In the genomic region with DNA sequence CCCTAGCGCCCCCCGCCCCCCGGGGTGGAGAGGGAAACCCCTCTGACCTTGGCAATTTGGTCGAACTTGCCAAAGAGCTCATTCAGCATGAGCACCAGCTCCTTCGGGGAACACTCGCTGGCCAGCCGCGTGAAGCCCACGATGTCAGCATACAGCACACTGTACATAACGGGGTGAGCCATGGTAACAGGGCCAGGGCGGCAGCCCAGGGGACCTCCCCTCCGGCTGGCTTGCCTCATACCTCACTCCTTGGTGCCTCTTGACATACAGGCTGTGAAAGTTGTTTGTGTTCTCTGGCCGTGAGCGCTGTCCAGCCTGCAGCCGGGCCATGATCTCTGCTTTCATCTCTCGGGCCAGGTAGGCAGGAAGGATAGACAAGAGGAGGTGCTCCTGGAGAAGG, we compare ENCODE assay signal across 19 mouse cellular contexts. TPM values are rescaled to one million over a fixed set of nuclear protein-coding genes. Genes with fewer than 3 reads are reported as not detected.
DNase-seq lines count a peak whose midpoint lies in the region; ATAC-seq lines count a peak whose summit lies in the region.
"Had no signal": no experiment of that assay in that cellular context is flagged by ENCODE, and none has a peak within 500 bp of the region (broad histone marks: within the 10 kb centered on the region; RNA-seq: fewer than 3 reads in every experiment).

No protein-coding gene starts in this region.

- no peaks in the 10 kb centered on the region for H3K9me3 ChIP-seq in embryonic facial prominence, embryonic 11.5 days (replicated peaks; ENCODE audit: control insufficient read depth, low read length)
- H3K9me3 ChIP-seq in embryonic facial prominence, embryonic 10.5 days = no peaks in the 10 kb centered on the region
- no peaks in the 10 kb centered on the region for H3K9me3 ChIP-seq in neural tube, embryonic 12.5 days
- no peaks in the 10 kb centered on the region for H3K9me3 ChIP-seq in neural tube, embryonic 15.5 days (replicated peaks)
- H3K9me3 ChIP-seq: embryonic facial prominence, embryonic 15.5 days; forebrain, embryonic 10.5 days; hindbrain, embryonic 15.5 days; liver, embryonic 15.5 days; midbrain, embryonic 12.5 days had no signal

- 66% methylated on average over 16 of the region's 16 CpGs for WGBS in embryonic facial prominence, embryonic 11.5 days
- WGBS in embryonic facial prominence, embryonic 10.5 days = 63% methylated on average over 16 of the region's 16 CpGs
- WGBS in neural tube, embryonic 12.5 days = 66% methylated on average over 16 of the region's 16 CpGs
- WGBS in neural tube, embryonic 15.5 days = 73% methylated on average over 16 of the region's 16 CpGs

- peaks cover 3% of the 10 kb centered on the region; the same call in 1 of the 2 replicates for H3K4me1 ChIP-seq in embryonic facial prominence, embryonic 11.5 days (ENCODE audit: control insufficient read depth, insufficient read depth, low read length)
- H3K4me1 ChIP-seq in embryonic facial prominence, embryonic 10.5 days = peaks cover 54% of the 10 kb centered on the region
- H3K4me1 ChIP-seq in neural tube, embryonic 12.5 days = 0 out of 2 replicates have a peak, but pooled peaks cover 3% of the 10 kb centered on the region
- peaks cover 19% of the 10 kb centered on the region for H3K4me1 ChIP-seq in neural tube, embryonic 15.5 days

- H3K36me3 ChIP-seq in embryonic facial prominence, embryonic 11.5 days (replicated peaks; ENCODE audit: control insufficient read depth, insufficient read depth, low read depth, low read length) = no peaks in the 10 kb centered on the region
- peaks cover 17% of the 10 kb centered on the region for H3K36me3 ChIP-seq in embryonic facial prominence, embryonic 10.5 days (replicated peaks)
- H3K36me3 ChIP-seq in neural tube, embryonic 12.5 days = no peaks in the 10 kb centered on the region
- H3K36me3 ChIP-seq in neural tube, embryonic 15.5 days = no peaks in the 10 kb centered on the region
- H3K36me3 ChIP-seq: forebrain, embryonic 10.5 days; hindbrain, embryonic 15.5 days; liver, embryonic 15.5 days; midbrain, embryonic 12.5 days had no signal

- DNase-seq in embryonic facial prominence, embryonic 11.5 days (ENCODE audit: low spot score) = no peak
- no peak for DNase-seq in embryonic facial prominence, embryonic 10.5 days (ENCODE audit: low spot score)
- DNase-seq in kidney, postnatal 10 days = peak; percentile 16
- no peak for DNase-seq in kidney, adult 18-20 months
- DNase-seq in B cell, adult 2 months = peak; percentile 0
- DNase-seq: cerebellum, adult 9-10 months; heart, postnatal 10 days had no signal

- H3K9ac ChIP-seq in embryonic facial prominence, embryonic 11.5 days (replicated peaks; ENCODE audit: low read length) = 0 out of 2 replicates have a peak overlapping the region, but pooled peaks have one; percentile 18
- H3K9ac ChIP-seq in neural tube, embryonic 12.5 days = 0 out of 2 replicates have a peak overlapping the region, but pooled peaks have one; percentile 17
- H3K9ac ChIP-seq in neural tube, embryonic 15.5 days (replicated peaks) = no peak overlapping the region
- H3K9ac ChIP-seq: embryonic facial prominence, embryonic 15.5 days; hindbrain, embryonic 15.5 days; liver, embryonic 15.5 days; midbrain, embryonic 12.5 days had no signal

- ATAC-seq in embryonic facial prominence, embryonic 11.5 days (replicated peaks; ENCODE audit: insufficient number of reproducible peaks, low FRiP score, low TSS enrichment, low read depth) = no peak
- ATAC-seq in neural tube, embryonic 12.5 days (ENCODE audit: low FRiP score, low read depth) = no peak
- no peak for ATAC-seq in neural tube, embryonic 15.5 days (ENCODE audit: low FRiP score)
- ATAC-seq in inflammation-experienced regulatory T-cells, adult 6 months = no peak
- ATAC-seq: intestine, postnatal 0 days had no signal

- H3K4me2 ChIP-seq in embryonic facial prominence, embryonic 11.5 days (ENCODE audit: low read depth, low read length) = no peak overlapping the region
- H3K4me2 ChIP-seq in neural tube, embryonic 12.5 days (replicated peaks) = no peak overlapping the region
- no peak overlapping the region for H3K4me2 ChIP-seq in neural tube, embryonic 15.5 days
- H3K4me2 ChIP-seq: embryonic facial prominence, embryonic 15.5 days; hindbrain, embryonic 15.5 days; liver, embryonic 15.5 days; midbrain, embryonic 12.5 days had no signal

- no peak overlapping the region for H3K27ac ChIP-seq in embryonic facial prominence, embryonic 11.5 days (replicated peaks; ENCODE audit: low read depth, low read length)
- no peak overlapping the region for H3K27ac ChIP-seq in embryonic facial prominence, embryonic 10.5 days (replicated peaks)
- H3K27ac ChIP-seq in neural tube, embryonic 12.5 days = no peak overlapping the region
- no peak overlapping the region for H3K27ac ChIP-seq in neural tube, embryonic 15.5 days (replicated peaks)
- H3K27ac ChIP-seq: embryonic facial prominence, embryonic 15.5 days; forebrain, embryonic 10.5 days; hindbrain, embryonic 15.5 days; kidney, postnatal 0 days; liver, embryonic 15.5 days; macrophage; midbrain, embryonic 12.5 days had no signal

- no peak overlapping the region for H3K4me3 ChIP-seq in embryonic facial prominence, embryonic 11.5 days (ENCODE audit: low read depth, low read length)
- H3K4me3 ChIP-seq in embryonic facial prominence, embryonic 10.5 days = no peak overlapping the region
- no peak overlapping the region for H3K4me3 ChIP-seq in neural tube, embryonic 12.5 days
- no peak overlapping the region for H3K4me3 ChIP-seq in neural tube, embryonic 15.5 days (replicated peaks)
- H3K4me3 ChIP-seq: embryonic facial prominence, embryonic 15.5 days; forebrain, embryonic 10.5 days; hindbrain, embryonic 15.5 days; liver, embryonic 15.5 days; midbrain, embryonic 12.5 days had no signal

- H3K27me3 ChIP-seq in embryonic facial prominence, embryonic 11.5 days (ENCODE audit: control insufficient read depth, insufficient read depth, low read length) = no peaks in the 10 kb centered on the region; the same call in 1 of the 2 replicates
- peaks cover 57% of the 10 kb centered on the region for H3K27me3 ChIP-seq in embryonic facial prominence, embryonic 10.5 days (replicated peaks; ENCODE audit: low read depth, poor library complexity, severe bottlenecking)
- peaks cover 37% of the 10 kb centered on the region for H3K27me3 ChIP-seq in neural tube, embryonic 12.5 days (replicated peaks)
- peaks cover 53% of the 10 kb centered on the region for H3K27me3 ChIP-seq in neural tube, embryonic 15.5 days (replicated peaks)

RNA-seq across cellular contexts. Expression of a gene that starts 4.2 kb away (rescaled TPM):
- 10.6 and 13.0 TPM in 2 replicates for polyA plus RNA-seq in embryonic facial prominence, embryonic 11.5 days (2014; fragmentation: Nextera tagmentation; extraction: Ambion mirVana)
- 10.7 and 11.4 TPM in 2 replicates for polyA plus RNA-seq in embryonic facial prominence, embryonic 10.5 days (2016; fragmentation: Nextera tagmentation; extraction: Ambion mirVana)
- 9.2 and 10.1 TPM in 2 replicates for polyA plus RNA-seq in neural tube, embryonic 12.5 days (2016; fragmentation: Nextera tagmentation; extraction: Ambion mirVana)
- 4.1 and 5.2 TPM in 2 replicates for polyA plus RNA-seq in neural tube, embryonic 15.5 days (2015; fragmentation: Nextera tagmentation; extraction: Ambion mirVana)
- under 1 TPM in 1 of 3 experiments, not detected in 2; 0.29 TPM for polyA plus RNA-seq in inflammation-experienced regulatory T-cells, adult 6 months (2017; shearing (Covaris generic))

RNA-seq across cellular contexts. Expression of a gene that starts 9.0 kb away (rescaled TPM):
- polyA plus RNA-seq in embryonic facial prominence, embryonic 11.5 days (2014; fragmentation: Nextera tagmentation; extraction: Ambion mirVana) = 33.7 and 38.8 TPM in 2 replicates
- polyA plus RNA-seq in embryonic facial prominence, embryonic 10.5 days (2016; fragmentation: Nextera tagmentation; extraction: Ambion mirVana) = 21.4 and 24.1 TPM in 2 replicates
- 7.9 and 8.7 TPM in 2 replicates for polyA plus RNA-seq in neural tube, embryonic 12.5 days (2016; fragmentation: Nextera tagmentation; extraction: Ambion mirVana)
- 2.8 and 14.2 TPM in 2 replicates for polyA plus RNA-seq in neural tube, embryonic 15.5 days (2015; fragmentation: Nextera tagmentation; extraction: Ambion mirVana)
- 10 to 100 TPM; 71.9 to 99.8 (median 84.8) TPM for polyA plus RNA-seq in inflammation-experienced regulatory T-cells, adult 6 months (2017; shearing (Covaris generic))

RNA-seq across cellular contexts. Expression of a gene that starts 13.9 kb away (rescaled TPM):
- not detected in 2 replicates for polyA plus RNA-seq in embryonic facial prominence, embryonic 11.5 days (2014; fragmentation: Nextera tagmentation; extraction: Ambion mirVana)
- 0.10 and 0.35 TPM in 2 replicates for polyA plus RNA-seq in embryonic facial prominence, embryonic 10.5 days (2016; fragmentation: Nextera tagmentation; extraction: Ambion mirVana)
- polyA plus RNA-seq in neural tube, embryonic 12.5 days (2016; fragmentation: Nextera tagmentation; extraction: Ambion mirVana) = 0.23 and 0.37 TPM in 2 replicates
- 0.42 and 0.80 TPM in 2 replicates for polyA plus RNA-seq in neural tube, embryonic 15.5 days (2015; fragmentation: Nextera tagmentation; extraction: Ambion mirVana)
- polyA plus RNA-seq in inflammation-experienced regulatory T-cells, adult 6 months (2017; shearing (Covaris generic)) = 10 to 100 TPM in 1 of 3 experiments, 1 to 10 TPM in 1, under 1 TPM in 1; 0.57 to 16.6 (median 3.8) TPM

RNA-seq across cellular contexts. Expression of a gene that starts 18.4 kb away (rescaled TPM):
- 0.31 and 0.34 TPM in 2 replicates for polyA plus RNA-seq in embryonic facial prominence, embryonic 11.5 days (2014; fragmentation: Nextera tagmentation; extraction: Ambion mirVana)
- 0.13 and 0.39 TPM in 2 replicates for polyA plus RNA-seq in embryonic facial prominence, embryonic 10.5 days (2016; fragmentation: Nextera tagmentation; extraction: Ambion mirVana)
- 0.37 and 0.52 TPM in 2 replicates for polyA plus RNA-seq in neural tube, embryonic 12.5 days (2016; fragmentation: Nextera tagmentation; extraction: Ambion mirVana)
- polyA plus RNA-seq in neural tube, embryonic 15.5 days (2015; fragmentation: Nextera tagmentation; extraction: Ambion mirVana) = 0.42 and 0.88 TPM in 2 replicates
- polyA plus RNA-seq in inflammation-experienced regulatory T-cells, adult 6 months (2017; shearing (Covaris generic)) = not detected
- polyA plus RNA-seq: macrophage had no signal

RNA-seq across cellular contexts. Expression of a gene that starts 21.4 kb away (rescaled TPM):
- 0.18 and 0.35 TPM in 2 replicates for polyA plus RNA-seq in embryonic facial prominence, embryonic 11.5 days (2014; fragmentation: Nextera tagmentation; extraction: Ambion mirVana)
- 0.16 TPM in 1 of 2 replicates, not detected in the other for polyA plus RNA-seq in embryonic facial prominence, embryonic 10.5 days (2016; fragmentation: Nextera tagmentation; extraction: Ambion mirVana)
- 0.30 TPM in 1 of 2 replicates, not detected in the other for polyA plus RNA-seq in neural tube, embryonic 12.5 days (2016; fragmentation: Nextera tagmentation; extraction: Ambion mirVana)
- 0.35 and 0.93 TPM in 2 replicates for polyA plus RNA-seq in neural tube, embryonic 15.5 days (2015; fragmentation: Nextera tagmentation; extraction: Ambion mirVana)
- polyA plus RNA-seq in inflammation-experienced regulatory T-cells, adult 6 months (2017; shearing (Covaris generic)) = not detected
- polyA plus RNA-seq: midbrain, embryonic 12.5 days; testis, adult 2 months had no signal

Comparison
In these comparisons a context has a peak if more than half of its experiments do, and no peak if none do; other contexts are left out.
1. DNase-seq: peak in kidney, postnatal 10 days (single experiment) and B cell, adult 2 months (2 of 2); none in embryonic facial prominence, embryonic 11.5 days (single experiment), embryonic facial prominence, embryonic 10.5 days (single experiment) and kidney, adult 18-20 months (single experiment).